Mouse (Mus musculus): ENCODE results near the gene Emilin3. TPM values are rescaled to one million over a fixed set of nuclear protein-coding genes. Genes with fewer than 3 reads are reported as not detected.

The Emilin3 gene
- polyA plus RNA-seq, 1 experiment from 2014 or later: 8.6 TPM

DNA sequence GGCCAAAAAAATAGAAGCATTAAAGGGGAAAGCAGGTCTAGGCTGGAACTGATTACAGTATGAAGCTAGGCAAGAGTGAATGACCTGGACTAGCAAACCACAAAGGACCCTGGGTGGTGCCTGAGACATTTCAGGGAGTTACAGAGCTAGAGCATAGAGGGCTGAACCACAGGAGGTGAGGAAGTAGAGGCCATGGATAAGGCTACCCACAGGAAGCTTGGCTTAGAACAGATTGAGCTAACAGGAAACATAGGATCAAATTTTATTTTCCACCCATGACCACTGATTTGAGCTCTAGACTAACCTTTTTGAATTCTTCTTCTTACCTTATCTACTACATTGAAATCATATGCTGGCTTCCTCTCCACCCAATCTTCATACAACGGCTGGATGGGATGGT, 51.8 kb downstream of the Emilin3 start:
- Histone ChIP-seq H3K9ac (ENCODE audit: low read depth, low read length) (no peak overlapping the region), H3K9me3 (ENCODE audit: control insufficient read depth) (no peaks in the 10 kb centered on the region), H3K27ac (ENCODE audit: low read depth, low read length) (no peak overlapping the region), H3K4me2 (replicated peaks; ENCODE audit: low read depth) (no peak overlapping the region), H3K36me3 (ENCODE audit: control insufficient read depth, insufficient read depth) (no peaks in the 10 kb centered on the region), H3K4me3 (ENCODE audit: low read depth, low read length) (no peak overlapping the region), H3K4me1 (replicated peaks; ENCODE audit: control insufficient read depth, insufficient read depth, low read length) (0 out of 2 replicates have a peak, but pooled peaks cover 4% of the 10 kb centered on the region), H3K27me3 (replicated peaks; ENCODE audit: control insufficient read depth, insufficient read depth, low read length) (no peaks in the 10 kb centered on the region)
- ATAC-seq: no peak
- 73% methylated on average over 1 of the region's 1 CpGs for whole genome bisulfite sequencing
- TF ChIP-seq CTCF (IDR thresholded peaks at IDR 0.05; ENCODE audit: low read depth): no peak

Other genes starting within 250 kb of the Emilin3 start
- 10.9 and 13.3 TPM in 2 replicates for gene Plcg1, start 181.0 kb downstream of the Emilin3 start, polyA plus RNA-seq (2015; fragmentation: Nextera tagmentation; extraction: Ambion mirVana)
- gene Zhx3, start 39.3 kb downstream of the Emilin3 start, polyA plus RNA-seq (2015; fragmentation: Nextera tagmentation; extraction: Ambion mirVana): 3.5 and 4.4 TPM in 2 replicates
- gene Lpin3, start 31.7 kb downstream of the Emilin3 start, polyA plus RNA-seq (2015; fragmentation: Nextera tagmentation; extraction: Ambion mirVana): 16.5 and 19.4 TPM in 2 replicates
- gene Chd6, start 196.7 kb upstream of the Emilin3 start, polyA plus RNA-seq (2015; fragmentation: Nextera tagmentation; extraction: Ambion mirVana): 8.7 and 10.1 TPM in 2 replicates

Measured in intestine, postnatal 0 days (tissue).